In genomic region chr7:37375591-37375990, GRCm38 (mm10) we compare ENCODE assay signal across 17 mouse cellular contexts.
DNase-seq lines count a peak whose midpoint lies in the region; ATAC-seq lines count a peak whose summit lies in the region.
"Had no signal": no experiment of that assay in that cellular context is flagged by ENCODE, and none has a peak within 500 bp of the region (broad histone marks: within the 10 kb centered on the region; RNA-seq: fewer than 3 reads in every experiment).

No protein-coding gene starts in this region.

- no peak for DNase-seq in heart, embryonic 10.5 days (ENCODE audit: low spot score)
- no peak for DNase-seq in heart, adult 18-20 months
- DNase-seq in limb, embryonic 10.5 days (ENCODE audit: low spot score) = peak; percentile 40
- no peak for DNase-seq in right cerebral cortex, postnatal 14 days
- DNase-seq in left cerebral cortex, adult 9 months (ENCODE audit: low spot score in 2 of 2) = no peak
- DNase-seq: adrenal gland, postnatal 25 days; kidney, adult 8-10 months; kidney, postnatal 36 days; liver, embryonic 13.5 days; right cerebral cortex, adult 18-20 months had no signal

- H3K4me2 ChIP-seq in midbrain, embryonic 12.5 days (replicated peaks) = no peak overlapping the region
- no peak overlapping the region for H3K4me2 ChIP-seq in midbrain, embryonic 13.5 days (replicated peaks)
- H3K4me2 ChIP-seq: forebrain, embryonic 12.5 days; heart, embryonic 15.5 days; liver, embryonic 13.5 days; neural tube, embryonic 12.5 days had no signal

- WGBS in heart, embryonic 10.5 days = 63% methylated on average over 11 of the region's 11 CpGs
- 58% methylated on average over 11 of the region's 11 CpGs for WGBS in midbrain, embryonic 12.5 days
- 54% methylated on average over 11 of the region's 11 CpGs for WGBS in midbrain, embryonic 13.5 days
- 49% methylated on average over 11 of the region's 11 CpGs for WGBS in limb, embryonic 10.5 days

- H3K4me3 ChIP-seq in heart, embryonic 10.5 days = no peak overlapping the region
- no peak overlapping the region for H3K4me3 ChIP-seq in midbrain, embryonic 12.5 days
- no peak overlapping the region for H3K4me3 ChIP-seq in midbrain, embryonic 13.5 days (replicated peaks)
- peak overlapping the region; percentile 15 for H3K4me3 ChIP-seq in limb, embryonic 10.5 days
- H3K4me3 ChIP-seq: forebrain, embryonic 12.5 days; heart, embryonic 15.5 days; liver, embryonic 13.5 days; neural tube, embryonic 12.5 days had no signal

- no peak overlapping the region for H3K9ac ChIP-seq in midbrain, embryonic 12.5 days (replicated peaks)
- H3K9ac ChIP-seq in midbrain, embryonic 13.5 days (replicated peaks) = no peak overlapping the region
- H3K9ac ChIP-seq: forebrain, embryonic 12.5 days; heart, embryonic 15.5 days; liver, embryonic 13.5 days; neural tube, embryonic 12.5 days had no signal

- H3K36me3 ChIP-seq in heart, embryonic 10.5 days = no peaks in the 10 kb centered on the region
- no peaks in the 10 kb centered on the region for H3K36me3 ChIP-seq in midbrain, embryonic 12.5 days
- no peaks in the 10 kb centered on the region for H3K36me3 ChIP-seq in midbrain, embryonic 13.5 days
- H3K36me3 ChIP-seq in limb, embryonic 10.5 days = no peaks in the 10 kb centered on the region
- H3K36me3 ChIP-seq: forebrain, embryonic 12.5 days; G1E; heart, embryonic 15.5 days; liver, embryonic 13.5 days; neural tube, embryonic 12.5 days had no signal

- peak overlapping the region; percentile 16; the same call in 1 of the 2 replicates for H3K27ac ChIP-seq in heart, embryonic 10.5 days
- 0 out of 2 replicates have a peak overlapping the region, but pooled peaks have one; percentile 4 for H3K27ac ChIP-seq in midbrain, embryonic 12.5 days (replicated peaks)
- no peak overlapping the region for H3K27ac ChIP-seq in midbrain, embryonic 13.5 days
- H3K27ac ChIP-seq in limb, embryonic 10.5 days = peak overlapping the region; percentile 80
- H3K27ac ChIP-seq: heart, embryonic 15.5 days; liver, embryonic 13.5 days; neural tube, embryonic 12.5 days had no signal

- no peaks in the 10 kb centered on the region for H3K9me3 ChIP-seq in heart, embryonic 10.5 days
- H3K9me3 ChIP-seq in midbrain, embryonic 12.5 days = no peaks in the 10 kb centered on the region
- no peaks in the 10 kb centered on the region for H3K9me3 ChIP-seq in midbrain, embryonic 13.5 days
- H3K9me3 ChIP-seq in limb, embryonic 10.5 days (replicated peaks) = no peaks in the 10 kb centered on the region
- H3K9me3 ChIP-seq: forebrain, embryonic 12.5 days; heart, embryonic 15.5 days; liver, embryonic 13.5 days; neural tube, embryonic 12.5 days had no signal

- H3K4me1 ChIP-seq in heart, embryonic 10.5 days = peaks cover 10% of the 10 kb centered on the region
- peaks cover 35% of the 10 kb centered on the region for H3K4me1 ChIP-seq in midbrain, embryonic 12.5 days
- peaks cover 38% of the 10 kb centered on the region for H3K4me1 ChIP-seq in midbrain, embryonic 13.5 days (replicated peaks)
- H3K4me1 ChIP-seq in limb, embryonic 10.5 days = peaks cover 48% of the 10 kb centered on the region
- H3K4me1 ChIP-seq: liver, embryonic 13.5 days had no signal

- H3K27me3 ChIP-seq in heart, embryonic 10.5 days (ENCODE audit: insufficient read depth, poor library complexity, severe bottlenecking) = peaks cover 23% of the 10 kb centered on the region; the same call in 1 of the 2 replicates
- H3K27me3 ChIP-seq in midbrain, embryonic 12.5 days = peaks cover 12% of the 10 kb centered on the region
- H3K27me3 ChIP-seq in midbrain, embryonic 13.5 days = 0 out of 2 replicates have a peak, but pooled peaks cover 3% of the 10 kb centered on the region
- peaks cover 36% of the 10 kb centered on the region for H3K27me3 ChIP-seq in limb, embryonic 10.5 days (ENCODE audit: low read depth, poor library complexity, severe bottlenecking)
- H3K27me3 ChIP-seq: liver, embryonic 13.5 days; neural tube, embryonic 12.5 days had no signal

- ATAC-seq in midbrain, embryonic 12.5 days (ENCODE audit: low FRiP score, low read depth) = no peak
- no peak for ATAC-seq in midbrain, embryonic 13.5 days
- ATAC-seq: midbrain, embryonic 16.5 days had no signal
